Mouse (Mus musculus) heart, adult 2 months (tissue): ENCODE data around the gene Prox1.

ENCODE experiments used
- CTCF ChIP-seq: fragments of 200-600 bp; IDR thresholded peaks from 2 replicates; pipeline ENCODE4 v1.8.1; 2022; ENCODE audit warnings: antibody characterized with exemption, mild to moderate bottlenecking, moderate library complexity
- POLR2A ChIP-seq: fragments of 200-500 bp; IDR thresholded peaks from 2 replicates; pipeline ENCODE4 v1.6.1; 2011; ENCODE audit warnings: mild to moderate bottlenecking, low read depth, low read length, control low read depth; ENCODE audit not compliant: insufficient read depth

DNA sequence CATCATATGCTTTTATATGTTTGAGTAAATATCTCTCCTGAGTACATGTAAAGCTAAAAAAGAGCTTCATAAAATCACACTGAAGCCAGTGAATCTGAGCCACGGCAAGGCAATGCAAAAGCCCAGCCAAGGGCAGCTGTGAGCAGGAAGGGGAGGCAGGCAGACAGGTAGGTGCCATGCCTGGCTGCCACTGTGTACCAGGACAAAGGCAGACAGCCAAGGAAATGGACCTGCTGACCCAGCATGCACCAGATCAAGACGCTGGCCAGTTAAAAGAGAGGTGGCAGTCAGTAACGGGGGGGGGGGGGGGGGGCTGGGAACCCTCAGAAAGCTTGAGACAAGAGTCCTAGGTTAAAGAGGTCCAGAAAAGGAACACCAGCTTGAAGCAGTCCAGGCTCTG is 6.4 kb upstream of the Prox1 start:
- TF ChIP-seq POLR2A: no peak
- no peak for TF ChIP-seq CTCF
